Mouse (Mus musculus): ENCODE data around the gene 4933427I04Rik.

4933427I04Rik gene

GRCm38 (mm10) chr4:123859379-123859778 is at the start of gene 4933427I04Rik:
4933427I04Rik (plus strand) TSS chr4:123859679.
- no peak for DNase-seq (ENCODE audit: low spot score in 2 of 2)

GRCm38 (mm10) chr4:123810475-123811295 is 48.8 kb upstream of the 4933427I04Rik start:
- DNase-seq (ENCODE audit: low spot score in 2 of 2): no peak

DNA sequence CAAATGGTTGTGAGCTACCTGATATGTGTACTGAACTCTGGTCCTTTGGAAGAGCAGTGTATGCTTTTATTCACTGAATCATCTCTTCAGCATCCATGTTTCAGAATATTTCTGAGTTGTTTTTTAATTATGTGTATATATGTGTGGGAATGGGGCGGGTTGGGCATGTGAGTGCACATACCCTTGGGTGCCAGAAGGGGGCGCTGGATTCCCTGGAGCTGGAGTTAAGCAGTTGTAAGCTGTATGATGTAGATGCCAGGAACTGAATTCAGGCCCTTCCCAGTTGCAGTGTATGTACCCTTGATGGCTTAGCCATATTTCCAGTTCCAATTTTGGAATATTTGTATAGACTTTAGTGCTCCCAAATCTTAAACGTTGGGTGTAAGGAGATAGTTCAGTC is 47.0 kb upstream of the 4933427I04Rik start:
- no peak for DNase-seq (ENCODE audit: low spot score in 2 of 2)

DNA sequence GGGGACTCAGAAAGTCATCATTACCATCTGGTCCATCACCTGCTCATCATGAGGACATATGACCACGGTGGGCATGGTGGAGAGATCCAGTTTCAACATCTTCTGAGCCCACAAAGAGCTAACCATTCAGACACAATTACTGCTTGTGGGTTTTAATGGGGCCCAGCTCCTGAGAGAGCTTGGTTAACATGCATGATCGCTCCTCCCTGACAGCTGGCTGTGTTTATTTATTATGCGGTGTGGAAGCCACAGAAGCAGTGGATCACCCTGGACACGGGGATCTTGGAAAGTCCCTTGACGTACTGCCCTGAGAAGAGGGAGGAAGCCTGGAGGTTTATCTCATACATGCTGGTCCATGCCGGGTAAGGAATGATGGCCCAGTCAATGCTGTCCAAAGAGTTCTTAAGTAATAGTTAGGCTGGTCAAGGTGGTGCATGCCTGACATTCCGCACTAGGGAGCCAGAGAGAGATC is 45.4 kb upstream of the 4933427I04Rik start:
- DNase-seq (ENCODE audit: low spot score in 2 of 2): no peak

GRCm38 (mm10) chr4:123819093-123819610 is 40.3 kb upstream of the 4933427I04Rik start:
- no peak for DNase-seq (ENCODE audit: low spot score in 2 of 2)

DNA sequence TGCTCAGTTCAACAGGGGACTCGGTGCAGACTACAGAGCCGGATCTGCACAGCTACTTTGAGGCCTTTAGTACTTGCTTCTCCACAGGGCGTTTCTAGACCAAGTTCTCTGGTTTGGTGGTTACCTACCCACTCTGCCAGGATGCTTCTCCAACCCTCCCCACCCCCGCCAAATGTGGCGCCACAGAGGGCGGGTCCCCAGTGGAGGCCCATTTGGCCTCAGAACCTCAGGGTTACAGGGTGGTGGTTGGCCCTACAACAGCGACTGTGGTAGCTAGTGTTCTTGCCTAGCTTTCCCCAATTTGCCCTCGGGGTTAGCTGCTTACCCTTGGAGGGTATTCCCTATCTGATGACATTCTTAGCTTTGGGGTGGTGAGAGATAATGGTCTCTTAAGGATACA is 17.4 kb upstream of the 4933427I04Rik start:
- no peak for DNase-seq (ENCODE audit: low spot score in 2 of 2)

GRCm38 (mm10) chr4:123856888-123857287 is 2.6 kb upstream of the 4933427I04Rik start:
- DNase-seq (ENCODE audit: low spot score in 2 of 2): no peak

- no peak for DNase-seq (ENCODE audit: low spot score in 2 of 2)
These were observed 1.4 kb upstream of the 4933427I04Rik start for GRCm38 (mm10) chr4:123858090-123858489.

- DNase-seq (ENCODE audit: low spot score in 2 of 2): no peak
These were observed 324 bp downstream of the 4933427I04Rik start for GRCm38 (mm10) chr4:123859803-123860202.

DNA sequence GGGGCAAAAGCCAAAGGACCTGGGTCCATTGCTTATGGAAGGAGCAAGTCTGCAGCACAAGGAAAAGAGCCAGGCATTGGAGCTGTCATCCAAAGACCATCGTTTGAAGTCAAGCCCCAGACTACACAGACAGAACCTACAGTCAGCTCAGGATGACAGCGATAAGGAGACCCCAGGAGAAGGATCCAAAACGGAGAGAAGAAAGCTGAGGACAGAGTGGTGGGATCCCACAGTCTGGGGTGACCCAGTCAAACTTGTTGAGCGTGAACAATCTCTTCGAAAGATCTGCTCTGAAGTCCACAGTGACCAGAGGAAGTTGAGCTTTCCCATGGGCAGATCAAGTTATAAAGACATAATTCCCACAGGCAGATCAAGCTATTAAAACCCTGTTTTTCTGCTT is 1.1 kb downstream of the 4933427I04Rik start:
- DNase-seq (ENCODE audit: low spot score in 2 of 2): no peak

DNA sequence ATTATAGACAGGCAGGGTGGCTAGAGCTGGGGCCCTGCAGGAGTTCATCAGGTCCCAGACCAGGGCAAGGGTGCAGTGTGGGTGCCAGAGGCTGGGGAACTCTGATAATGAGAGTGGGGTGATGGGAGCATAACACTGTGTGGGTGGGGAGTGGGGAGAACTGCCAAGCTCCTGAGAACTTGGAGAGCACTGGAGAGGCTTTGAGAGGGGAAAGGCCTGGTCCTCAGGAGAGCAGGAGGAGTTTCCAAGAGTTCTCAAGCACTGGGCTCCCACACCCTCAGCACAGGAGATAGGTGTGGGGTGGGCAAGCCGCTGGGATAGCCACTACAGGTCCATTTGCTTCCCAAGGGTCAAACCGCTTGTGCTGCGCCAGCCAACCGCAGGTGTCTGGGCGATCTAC is 34.2 kb downstream of the 4933427I04Rik start:
- no peak for DNase-seq (ENCODE audit: low spot score in 2 of 2)

- no peak for DNase-seq (ENCODE audit: low spot score in 2 of 2)
These were observed 34.8 kb downstream of the 4933427I04Rik start for GRCm38 (mm10) chr4:123894295-123894694.

DNA sequence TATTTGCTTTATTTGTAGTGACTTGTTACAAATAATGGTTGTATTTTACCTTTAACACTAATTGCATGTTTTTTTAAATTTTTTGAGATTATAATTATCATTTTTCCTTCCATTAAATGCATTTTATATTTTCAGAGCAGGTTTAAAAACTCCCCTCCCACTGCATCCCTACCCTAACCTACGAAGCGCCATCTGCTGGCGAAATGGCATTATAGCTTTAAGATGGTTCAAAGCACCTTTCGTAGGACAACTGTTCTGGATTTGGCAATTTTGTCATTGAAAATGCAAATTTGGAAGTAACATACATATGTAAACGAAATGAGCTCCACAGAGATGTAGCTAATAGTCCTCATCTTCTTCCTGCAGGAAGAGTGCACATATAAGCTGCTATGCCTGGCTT is 39.2 kb downstream of the 4933427I04Rik start:
- no peak for DNase-seq (ENCODE audit: low spot score in 2 of 2)

GRCm38 (mm10) chr4:123903432-123903831 is 44.0 kb downstream of the 4933427I04Rik start:
- no peak for DNase-seq (ENCODE audit: low spot score in 2 of 2)

- DNase-seq (ENCODE audit: low spot score in 2 of 2): peak; percentile 99
These were observed 45.0 kb downstream of the 4933427I04Rik start, which contains the start of gene Mycbp for GRCm38 (mm10) chr4:123904333-123905125. Mycbp (plus strand) TSS chr4:123904832.

DNA sequence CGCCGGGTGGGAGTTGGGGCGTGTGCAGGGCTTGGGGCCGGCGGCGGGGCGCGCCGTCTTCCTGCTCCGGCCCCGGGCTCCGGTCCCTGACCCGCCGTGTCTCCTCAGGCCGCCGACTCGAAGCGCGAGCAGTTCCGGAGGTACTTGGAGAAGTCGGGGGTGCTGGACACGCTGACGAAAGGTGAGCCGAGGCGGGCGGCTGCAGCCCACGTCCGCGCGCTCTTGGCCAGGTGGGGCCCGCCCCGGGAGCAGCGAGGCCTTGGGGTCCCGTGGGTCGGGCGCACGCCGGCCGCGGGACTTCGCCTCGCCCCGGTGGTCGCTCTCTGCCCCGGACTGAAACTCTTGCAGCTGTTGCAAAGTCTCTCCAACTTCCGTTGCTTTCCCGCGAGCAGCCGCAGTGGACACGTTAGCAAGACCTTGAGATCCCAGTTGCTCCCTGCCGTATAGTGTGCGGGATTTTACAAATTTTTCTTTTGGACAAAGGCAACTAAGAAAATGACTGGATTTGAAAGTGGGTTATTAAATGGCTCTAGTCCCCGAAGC is 45.7 kb downstream of the 4933427I04Rik start:
- no peak for DNase-seq (ENCODE audit: low spot score in 2 of 2)

DNA sequence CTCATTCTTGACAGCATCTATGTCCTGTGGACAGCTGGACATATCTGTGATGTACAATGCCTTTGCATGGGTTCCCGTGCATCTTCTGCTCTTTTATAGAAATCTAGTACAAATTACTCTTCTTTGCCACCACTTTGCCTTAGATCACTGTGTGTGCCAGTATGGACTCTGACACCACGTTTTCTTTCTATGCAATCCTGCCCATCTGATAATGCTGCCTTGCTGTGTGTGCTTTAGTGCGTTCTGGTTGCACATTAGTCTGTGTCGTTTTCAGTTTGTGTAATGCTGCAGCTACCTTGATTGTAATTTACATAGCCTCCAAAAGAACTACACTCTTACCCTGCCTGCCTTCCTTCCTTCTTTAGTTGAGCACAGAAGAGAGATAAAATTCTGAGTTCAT is 52.0 kb downstream of the 4933427I04Rik start:
- no peak for DNase-seq (ENCODE audit: low spot score in 2 of 2)

GRCm38 (mm10) chr4:123912431-123912830 is 53.0 kb downstream of the 4933427I04Rik start:
- no peak for DNase-seq (ENCODE audit: low spot score in 2 of 2)

Data from urinary bladder, postnatal 4 days (tissue).